Mouse (Mus musculus) embryonic facial prominence, embryonic 13.5 days (tissue): ENCODE measurements around the gene Fgf15. TPM values are rescaled to one million over a fixed set of nuclear protein-coding genes. Genes with fewer than 3 reads are reported as not detected.
A peak's percentile ranks its signal among the peaks of the same experiment; 100 is the strongest.

Experiments used
- ATAC-seq: fragments of 200-750 bp; cut with Nextera tagmentation; 2 replicates; pipeline ENCODE4 v1.8.0; 2017; ENCODE audit warnings: low read depth; ENCODE audit not compliant: insufficient number of reproducible peaks, insufficient read depth, low FRiP score, low TSS enrichment
- H3K27ac ChIP-seq: fragments of 300-500 bp; sonication (generic); 2 replicates; pipeline ENCODE4 v1.5.1; 2015; ENCODE audit warnings: moderate library complexity, mild to moderate bottlenecking, inconsistent platforms
- H3K27me3 ChIP-seq: fragments of 300-500 bp; sonication (generic); 2 replicates; pipeline ENCODE4 v1.6.1; 2015; ENCODE audit warnings: mild to moderate bottlenecking, inconsistent platforms
- H3K36me3 ChIP-seq: fragments of 300-500 bp; sonication (generic); 2 replicates; pipeline ENCODE4 v1.6.1; 2015; ENCODE audit warnings: mild to moderate bottlenecking, inconsistent platforms
- H3K4me1 ChIP-seq: fragments of 300-500 bp; sonication (generic); 2 replicates; pipeline ENCODE4 v1.6.1; 2015; ENCODE audit warnings: inconsistent platforms
- H3K4me2 ChIP-seq: fragments of 300-500 bp; sonication (generic); 2 replicates; pipeline ENCODE4 v1.6.1; 2015; ENCODE audit warnings: moderate library complexity, mild to moderate bottlenecking, inconsistent platforms
- H3K4me3 ChIP-seq: fragments of 300-500 bp; sonication (generic); 2 replicates; pipeline ENCODE4 v1.5.1; 2015; ENCODE audit warnings: mild to moderate bottlenecking, inconsistent platforms
- H3K9ac ChIP-seq: fragments of 300-500 bp; sonication (generic); 2 replicates; pipeline ENCODE4 v1.6.1; 2015; ENCODE audit warnings: mild to moderate bottlenecking, inconsistent platforms
- H3K9me3 ChIP-seq: fragments of 300-500 bp; sonication (generic); 2 replicates; pipeline ENCODE4 v1.6.1; 2016; ENCODE audit warnings: inconsistent platforms
- WGBS: fragments of 180-500 bp; shearing (Covaris S2); methylation state at CpG from one replicate; pipeline ENCODE4 v1.1.7; 2015; ENCODE audit warnings: mixed read lengths; 5-methylcytosine and 5-hydroxymethylcytosine counted together
- polyA plus RNA-seq: library from polyadenylated mRNA; unstranded; fragments of >200 nt; fragmentation: Nextera tagmentation; extraction: Ambion mirVana; gene quantifications from 2 replicates; pipeline ENCODE4 v1.2.1, GENCODE M21; 2015

Gene Fgf15
- 0.80 and 1.3 TPM in 2 replicates for polyA plus RNA-seq

DNA sequence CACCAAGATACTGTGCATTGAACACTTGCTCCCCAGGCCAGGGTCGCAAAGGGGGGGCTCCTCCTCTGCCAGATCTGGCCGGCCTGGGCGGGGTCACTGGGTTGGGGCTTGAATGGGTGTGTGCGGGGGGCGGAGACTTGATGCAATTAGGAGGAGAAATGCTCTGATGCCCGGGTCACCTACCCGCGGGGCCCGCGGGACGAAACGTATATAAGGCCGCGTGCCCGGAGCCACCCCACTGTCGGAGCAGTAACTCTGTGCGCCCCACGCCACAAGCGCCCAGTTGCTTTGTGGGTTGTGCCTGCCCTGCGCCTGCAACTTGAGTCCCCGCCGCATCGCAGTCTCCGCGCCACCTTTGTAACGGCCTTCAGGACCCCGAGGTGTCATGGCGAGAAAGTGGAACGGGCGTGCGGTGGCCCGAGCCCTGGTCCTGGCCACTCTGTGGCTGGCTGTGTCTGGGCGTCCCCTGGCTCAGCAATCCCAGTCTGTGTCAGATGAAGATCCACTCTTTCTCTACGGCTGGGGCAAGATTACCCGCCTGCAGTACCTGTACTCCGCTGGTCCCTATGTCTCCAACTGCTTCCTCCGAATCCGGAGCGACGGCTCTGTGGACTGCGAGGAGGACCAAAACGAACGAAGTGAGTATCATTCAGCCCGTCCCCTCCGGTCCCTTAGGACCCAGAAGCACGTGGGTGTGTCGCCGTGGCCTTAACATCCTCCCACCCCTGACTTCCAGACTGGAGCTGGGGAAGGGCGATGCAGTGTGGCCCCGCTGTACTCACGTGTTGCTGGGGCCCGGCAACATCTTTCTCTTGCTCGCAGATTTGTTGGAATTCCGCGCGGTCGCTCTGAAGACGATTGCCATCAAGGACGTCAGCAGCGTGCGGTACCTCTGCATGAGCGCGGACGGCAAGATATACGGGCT, at the start of gene Fgf15:
TSS of gene Fgf15 (plus strand) at position 238 of the 925 bp plus-strand sequence.
- Histone ChIP-seq H3K27me3 (peaks cover 78% of the 10 kb centered on the region), H3K4me2 (peak within 1 kb of the TSS; percentile 89), H3K4me1 (peaks cover 27% of the 10 kb centered on the region), H3K4me3 (peak within 1 kb of the TSS; percentile 46), H3K9me3 (no peaks in the 10 kb centered on the region), H3K36me3 (no peaks in the 10 kb centered on the region), H3K27ac (no peak within 1 kb of the TSS), H3K9ac (peak within 1 kb of the TSS; percentile 62)
- ATAC-seq = no peak
- WGBS = under 1% methylated on average over 65 of the region's 65 CpGs

DNA sequence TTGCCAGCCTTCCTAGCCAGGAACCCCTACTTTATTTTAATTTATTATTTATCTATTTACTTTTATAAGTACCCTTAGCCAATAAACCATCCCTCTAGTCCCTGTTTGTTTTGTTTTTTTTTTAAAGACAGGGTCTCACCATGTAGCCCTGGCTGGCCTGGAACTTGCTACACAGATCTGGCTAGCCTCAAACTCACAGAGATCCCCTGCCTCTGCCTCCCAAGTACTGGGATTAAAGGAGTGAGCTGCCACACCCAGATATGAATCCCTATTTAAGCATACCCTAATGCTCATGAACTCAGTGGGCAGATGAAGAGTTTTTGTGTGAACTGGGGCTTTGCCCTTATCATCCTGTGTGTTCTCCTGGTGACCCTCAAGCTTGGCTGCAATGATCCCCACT, 49.3 kb upstream of the Fgf15 start, which contains the start of gene Fgf4:
TSS of gene Fgf4 (plus strand) at position 301 of the 400 bp plus-strand sequence.
- H3K27me3 ChIP-seq = peaks cover 31% of the 10 kb centered on the region
- no peaks in the 10 kb centered on the region for H3K4me1 ChIP-seq
- ATAC-seq = no peak

DNA sequence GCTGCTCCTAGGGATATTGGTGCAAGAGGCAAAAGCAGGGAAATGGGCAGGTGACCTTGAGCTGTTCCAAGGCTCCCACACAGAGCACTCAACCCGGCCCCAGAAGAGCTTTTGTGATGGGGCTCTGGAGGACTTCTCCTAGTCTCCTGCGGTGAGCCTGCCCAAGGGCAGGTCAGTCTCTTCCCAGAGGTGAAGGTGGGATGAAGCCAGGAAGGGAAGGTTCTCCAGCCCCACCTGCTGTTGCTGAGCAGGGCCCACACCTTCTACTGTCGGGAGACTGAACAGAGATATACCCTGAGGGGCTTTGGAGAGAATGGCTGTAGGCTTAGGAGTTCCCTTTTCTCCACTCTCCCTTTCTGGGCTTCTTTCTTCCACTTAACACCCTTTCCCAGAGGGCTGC, 45.0 kb upstream of the Fgf15 start:
- 36% methylated on average over 3 of the region's 3 CpGs for WGBS
- H3K27me3 ChIP-seq = peaks cover 32% of the 10 kb centered on the region
- H3K4me1 ChIP-seq = no peaks in the 10 kb centered on the region
- no peaks in the 10 kb centered on the region for H3K36me3 ChIP-seq
- H3K27ac ChIP-seq = no peak overlapping the region
- H3K9ac ChIP-seq = no peak overlapping the region
- no peak for ATAC-seq
- H3K9me3 ChIP-seq = no peaks in the 10 kb centered on the region
- no peak overlapping the region for H3K4me2 ChIP-seq
- no peak overlapping the region for H3K4me3 ChIP-seq

More for the DNA sequence above, 49.3 kb upstream of the Fgf15 start, which contains the start of gene Fgf4:
- Histone ChIP-seq H3K4me3 (no peak within 1 kb of the TSS), H3K9me3 (no peaks in the 10 kb centered on the region), H3K9ac (no peak within 1 kb of the TSS), H3K36me3 (no peaks in the 10 kb centered on the region), H3K27ac (no peak within 1 kb of the TSS), H3K4me2 (no peak within 1 kb of the TSS)

GRCm38 (mm10) chr7:144854966-144855365, 41.4 kb upstream of the Fgf15 start:
- Histone ChIP-seq H3K4me1 (no peaks in the 10 kb centered on the region), H3K36me3 (no peaks in the 10 kb centered on the region), H3K4me3 (no peak overlapping the region), H3K9ac (no peak overlapping the region), H3K4me2 (no peak overlapping the region), H3K27me3 (peaks cover 57% of the 10 kb centered on the region), H3K9me3 (no peaks in the 10 kb centered on the region), H3K27ac (no peak overlapping the region)
- no peak for ATAC-seq
- WGBS = 39% methylated on average over 3 of the region's 3 CpGs

GRCm38 (mm10) chr7:144857158-144857557, 39.2 kb upstream of the Fgf15 start:
- no peak overlapping the region for H3K9ac ChIP-seq
- no peaks in the 10 kb centered on the region for H3K9me3 ChIP-seq
- H3K27ac ChIP-seq = no peak overlapping the region
- ATAC-seq = no peak
- no peak overlapping the region for H3K4me2 ChIP-seq
- no peak overlapping the region for H3K4me3 ChIP-seq
- 84% methylated on average over 7 of the region's 7 CpGs for WGBS
- peaks cover 14% of the 10 kb centered on the region for H3K4me1 ChIP-seq
- peaks cover 69% of the 10 kb centered on the region for H3K27me3 ChIP-seq
- H3K36me3 ChIP-seq = no peaks in the 10 kb centered on the region

DNA sequence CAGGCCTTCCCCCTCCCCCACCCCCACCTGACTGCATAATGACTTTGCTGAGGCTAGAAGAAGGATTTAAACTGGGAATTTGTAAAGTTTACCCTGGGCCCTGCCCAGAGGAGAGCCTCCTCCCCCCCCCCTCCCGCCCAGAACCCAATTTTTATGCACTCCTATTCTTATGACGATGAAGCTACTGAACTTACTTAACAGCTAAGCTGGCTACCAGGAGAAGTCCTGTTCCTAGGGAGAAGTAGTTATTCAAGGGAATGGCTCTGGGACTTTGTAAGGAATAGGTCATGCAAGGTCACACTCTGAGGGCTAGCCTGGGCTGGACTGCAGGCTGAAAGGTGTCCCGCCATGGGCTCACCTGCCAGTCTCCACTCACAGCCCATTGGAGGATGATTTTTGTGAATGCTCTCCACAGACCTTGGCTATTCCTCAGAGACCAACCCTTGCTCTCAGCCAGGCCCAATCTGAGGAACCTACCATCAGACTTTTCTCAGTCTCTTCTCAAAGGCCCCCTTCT, 38.4 kb upstream of the Fgf15 start:
- Histone ChIP-seq H3K4me3 (no peak overlapping the region), H3K27ac (no peak overlapping the region), H3K4me1 (peaks cover 14% of the 10 kb centered on the region), H3K4me2 (no peak overlapping the region), H3K36me3 (no peaks in the 10 kb centered on the region), H3K27me3 (peaks cover 76% of the 10 kb centered on the region), H3K9me3 (no peaks in the 10 kb centered on the region), H3K9ac (no peak overlapping the region)
- no peak for ATAC-seq
- 56% methylated on average over 3 of the region's 3 CpGs for WGBS

- Histone ChIP-seq H3K4me2 (no peak overlapping the region), H3K27me3 (peaks cover 82% of the 10 kb centered on the region), H3K4me3 (no peak overlapping the region), H3K4me1 (peaks cover 14% of the 10 kb centered on the region), H3K27ac (no peak overlapping the region), H3K9me3 (no peaks in the 10 kb centered on the region), H3K9ac (no peak overlapping the region), H3K36me3 (no peaks in the 10 kb centered on the region)
- no peak for ATAC-seq
- 74% methylated on average over 1 of the region's 1 CpGs for WGBS
These were observed 37.6 kb upstream of the Fgf15 start for GRCm38 (mm10) chr7:144858702-144859101.

- Histone ChIP-seq H3K9ac (0 out of 2 replicates have a peak overlapping the region, but pooled peaks have one; percentile 21), H3K9me3 (no peaks in the 10 kb centered on the region), H3K27me3 (peaks cover 92% of the 10 kb centered on the region), H3K4me3 (peak overlapping the region; percentile 30), H3K4me1 (peaks cover 14% of the 10 kb centered on the region), H3K27ac (no peak overlapping the region), H3K36me3 (no peaks in the 10 kb centered on the region), H3K4me2 (peak overlapping the region; percentile 49)
- whole genome bisulfite sequencing = 1% methylated on average over 63 of the region's 72 CpGs
- no peak for ATAC-seq
These were observed 35.1 kb upstream of the Fgf15 start for GRCm38 (mm10) chr7:144861056-144861768.

- Histone ChIP-seq H3K4me1 (peaks cover 14% of the 10 kb centered on the region), H3K9ac (0 out of 2 replicates have a peak overlapping the region, but pooled peaks have one; percentile 21), H3K9me3 (no peaks in the 10 kb centered on the region), H3K36me3 (no peaks in the 10 kb centered on the region), H3K4me2 (peak overlapping the region; percentile 49), H3K4me3 (peak overlapping the region; percentile 30), H3K27me3 (peaks cover 93% of the 10 kb centered on the region), H3K27ac (no peak overlapping the region)
- ATAC-seq = no peak
- WGBS = under 1% methylated on average over 28 of the region's 28 CpGs
These were observed 34.6 kb upstream of the Fgf15 start for GRCm38 (mm10) chr7:144861769-144862070.

GRCm38 (mm10) chr7:144862126-144862525, 34.2 kb upstream of the Fgf15 start:
- Histone ChIP-seq H3K4me3 (peak overlapping the region; percentile 30), H3K27ac (no peak overlapping the region)
- under 1% methylated on average over 15 of the region's 15 CpGs for WGBS

DNA sequence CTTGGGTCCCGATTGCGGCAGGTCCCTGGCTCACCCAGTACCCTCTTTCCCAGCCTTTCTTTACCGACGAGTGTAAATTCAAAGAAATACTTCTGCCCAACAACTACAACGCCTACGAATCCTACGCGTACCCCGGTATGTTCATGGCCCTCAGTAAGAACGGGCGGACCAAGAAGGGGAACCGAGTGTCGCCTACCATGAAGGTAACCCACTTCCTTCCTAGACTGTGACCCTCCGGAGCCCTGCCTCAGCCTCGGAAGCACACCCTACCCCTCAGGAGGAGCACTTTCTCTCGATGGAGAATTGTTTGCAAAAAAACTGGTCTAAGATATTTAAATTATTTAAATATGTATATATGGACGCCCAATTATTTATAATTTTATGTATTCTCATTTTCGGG, 33.6 kb upstream of the Fgf15 start:
- Histone ChIP-seq H3K4me3 (no peak overlapping the region), H3K4me2 (no peak overlapping the region), H3K36me3 (no peaks in the 10 kb centered on the region), H3K4me1 (peaks cover 14% of the 10 kb centered on the region), H3K27ac (no peak overlapping the region), H3K9ac (no peak overlapping the region), H3K27me3 (peaks cover 98% of the 10 kb centered on the region), H3K9me3 (no peaks in the 10 kb centered on the region)
- ATAC-seq = no peak
- WGBS = 2% methylated on average over 18 of the region's 18 CpGs

More at GRCm38 (mm10) chr7:144862126-144862525, 34.2 kb upstream of the Fgf15 start:
- Histone ChIP-seq H3K27me3 (peaks cover 97% of the 10 kb centered on the region), H3K4me1 (peaks cover 14% of the 10 kb centered on the region), H3K4me2 (peak overlapping the region; percentile 49; the same call in 1 of the 2 replicates), H3K36me3 (no peaks in the 10 kb centered on the region), H3K9ac (no peak overlapping the region), H3K9me3 (no peaks in the 10 kb centered on the region)
- no peak for ATAC-seq
